Mouse (Mus musculus) neural tube, embryonic 11.5 days (tissue): Measurements from ENCODE around the gene Camta1. TPM values are rescaled to one million over a fixed set of nuclear protein-coding genes. Genes with fewer than 3 reads are reported as not detected.
A peak's percentile ranks its signal among the peaks of the same experiment; 100 is the strongest.

Experiments
- ATAC-seq: fragments of 200-750 bp; cut with Nextera tagmentation; 2 replicates; pipeline ENCODE4 v1.8.0; 2017; ENCODE audit warnings: moderate number of reproducible peaks, mild to moderate bottlenecking, moderate TSS enrichment, moderate library complexity; ENCODE audit not compliant: insufficient read depth, low FRiP score, low TSS enrichment
- DNase-seq: peaks from one replicate; pipeline ENCODE4 v3.0.0-alpha.2; 2015; ENCODE audit warnings: low spot score
- H3K27ac ChIP-seq: fragments of 300-500 bp; sonication (generic); 2 replicates; pipeline ENCODE4 v1.5.1; 2014; ENCODE audit warnings: low read depth, mild to moderate bottlenecking, low read length
- H3K27me3 ChIP-seq: fragments of 300-500 bp; sonication (generic); 2 replicates; pipeline ENCODE4 v1.6.1; 2014; ENCODE audit warnings: mild to moderate bottlenecking, low read length, mixed read lengths; ENCODE audit not compliant: control insufficient read depth, insufficient read depth
- H3K36me3 ChIP-seq: fragments of 300-500 bp; sonication (generic); 2 replicates; pipeline ENCODE4 v1.6.1; 2014; ENCODE audit warnings: mild to moderate bottlenecking, low read length, moderate library complexity, mixed read lengths; ENCODE audit not compliant: control insufficient read depth, insufficient read depth
- H3K4me1 ChIP-seq: fragments of 300-500 bp; sonication (generic); 2 replicates; pipeline ENCODE4 v1.6.1; 2014; ENCODE audit warnings: low read length, mixed read lengths; ENCODE audit not compliant: control insufficient read depth, insufficient read depth
- H3K4me2 ChIP-seq: fragments of 300-500 bp; sonication (generic); 2 replicates; pipeline ENCODE4 v1.6.1; 2014; ENCODE audit warnings: low read depth, mild to moderate bottlenecking, moderate library complexity
- H3K4me3 ChIP-seq: fragments of 300-500 bp; sonication (generic); 2 replicates; pipeline ENCODE4 v1.5.1; 2014; ENCODE audit warnings: low read depth, low read length
- H3K9ac ChIP-seq: fragments of 300-500 bp; sonication (generic); 2 replicates; pipeline ENCODE4 v1.6.1; 2014; ENCODE audit warnings: mild to moderate bottlenecking, low read length
- H3K9me3 ChIP-seq: fragments of 300-500 bp; sonication (generic); 2 replicates; pipeline ENCODE4 v1.6.1; 2016; ENCODE audit warnings: low read length; ENCODE audit not compliant: control insufficient read depth
- WGBS: fragments of 180-500 bp; shearing (Covaris S2); extraction: QIAGEN DNeasy Blood & Tissue Kit; methylation state at CpG from one replicate; pipeline ENCODE4 v1.1.7; 2014; 5-methylcytosine and 5-hydroxymethylcytosine counted together
- polyA plus RNA-seq: library from polyadenylated mRNA; unstranded; fragments of >200 nt; fragmentation: Nextera tagmentation; extraction: Ambion mirVana; gene quantifications from 2 replicates; pipeline ENCODE4 v1.2.1, GENCODE M21; 2014

Camta1 gene
- polyA plus RNA-seq, 1 experiment from 2014 or later: 131 TPM

DNA sequence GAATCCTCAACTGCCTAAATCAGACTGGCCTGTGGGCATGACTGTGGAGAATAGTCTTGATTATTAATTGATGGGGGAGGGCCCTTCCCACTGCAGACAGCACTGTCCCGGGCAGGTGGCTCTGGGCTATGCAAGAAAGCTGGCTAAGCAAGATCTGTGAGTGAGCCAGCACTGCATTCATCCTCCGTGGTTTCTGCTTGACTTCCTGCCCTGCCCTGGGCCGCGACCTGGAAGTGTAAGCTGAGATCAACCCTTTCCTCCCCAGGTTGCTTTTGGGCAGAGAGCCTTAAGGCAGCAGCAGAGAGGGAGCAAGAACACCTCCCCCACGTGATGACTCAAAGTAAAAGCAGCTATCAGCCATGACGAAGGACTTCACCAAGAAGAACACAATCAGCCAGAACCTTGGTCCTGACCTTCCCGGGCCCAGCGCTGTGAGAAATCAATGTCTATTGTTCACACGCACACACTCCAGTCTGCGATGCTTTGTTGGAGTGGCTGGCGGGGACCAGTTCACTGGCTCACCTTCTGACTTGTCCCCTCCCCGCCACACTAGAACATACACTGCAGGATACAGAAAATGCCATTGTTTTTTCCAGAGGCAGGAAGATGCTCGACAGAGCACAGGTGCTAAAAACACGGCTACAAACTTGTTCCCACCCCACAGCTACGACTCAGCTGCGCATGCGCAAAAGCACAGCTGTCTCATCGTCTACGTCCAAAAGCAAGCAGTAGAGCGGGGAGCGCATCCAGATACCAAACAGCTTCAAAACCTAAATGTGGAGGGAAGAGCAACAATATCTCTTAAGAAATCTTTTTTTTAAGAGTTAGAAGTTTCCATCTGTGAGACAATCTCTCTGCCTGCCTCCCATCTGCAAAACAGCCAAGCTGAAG lies 243.0 kb downstream of the Camta1 start:
- Histone ChIP-seq H3K27me3 (no peaks in the 10 kb centered on the region), H3K36me3 (no peaks in the 10 kb centered on the region), H3K27ac (0 out of 2 replicates have a peak overlapping the region, but pooled peaks have one; percentile 44), H3K4me1 (peaks cover 13% of the 10 kb centered on the region), H3K4me3 (no peak overlapping the region), H3K4me2 (no peak overlapping the region), H3K9ac (peak overlapping the region; percentile 42), H3K9me3 (no peaks in the 10 kb centered on the region)
- DNase-seq: peak; percentile 49
- peak; percentile 31; the same call in 1 of the 2 replicates for ATAC-seq
- WGBS: 41% methylated on average over 21 of the region's 21 CpGs

DNA sequence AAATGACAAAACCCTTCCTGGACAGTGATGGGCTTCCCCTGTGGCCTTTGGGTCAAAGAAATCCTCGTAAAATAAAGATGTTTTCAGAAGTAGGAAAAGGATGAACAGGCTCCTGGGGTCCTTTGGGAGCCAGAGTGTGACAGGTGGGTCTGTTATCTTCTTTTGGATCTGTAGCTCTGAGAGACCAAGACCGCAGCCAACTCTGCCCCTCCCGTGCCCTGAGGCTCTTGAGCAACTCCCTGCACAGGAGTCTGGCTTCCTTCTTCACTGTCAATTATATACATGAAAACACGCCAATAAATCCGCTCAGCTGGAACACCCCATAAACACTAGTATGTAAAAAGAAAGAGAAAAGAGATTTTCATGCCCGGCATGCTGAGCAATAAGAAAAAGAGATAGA lies 250.1 kb downstream of the Camta1 start:
- WGBS: 76% methylated on average over 6 of the region's 6 CpGs

DNA sequence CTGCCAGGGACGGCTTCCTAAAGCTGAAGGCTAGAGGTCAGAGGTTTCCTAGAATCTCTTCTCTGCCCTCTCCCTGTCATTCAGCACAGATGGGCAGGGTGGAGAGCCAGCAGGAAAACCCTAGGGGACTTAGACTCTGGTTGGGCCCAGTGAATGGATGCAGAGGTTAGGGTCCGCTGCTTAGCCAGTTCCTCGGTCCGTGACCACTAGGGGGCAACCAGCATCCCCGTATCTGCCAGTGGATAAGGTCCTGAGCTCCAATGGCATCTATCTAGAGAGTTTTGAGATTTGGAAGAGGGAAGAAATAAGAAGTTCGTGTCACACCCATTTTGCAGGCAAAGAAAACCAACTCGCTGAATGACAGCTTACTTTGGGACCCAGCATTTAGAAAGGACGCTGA lies 251.4 kb downstream of the Camta1 start:
- H3K4me3 ChIP-seq: no peak overlapping the region
- WGBS: 23% methylated on average over 8 of the region's 8 CpGs
- no peak overlapping the region for H3K27ac ChIP-seq
- H3K9me3 ChIP-seq: no peaks in the 10 kb centered on the region
- H3K27me3 ChIP-seq: no peaks in the 10 kb centered on the region
- H3K36me3 ChIP-seq: no peaks in the 10 kb centered on the region
- no peaks in the 10 kb centered on the region for H3K4me1 ChIP-seq
- no peak for ATAC-seq
- DNase-seq: peak; percentile 75
- H3K9ac ChIP-seq: no peak overlapping the region
- no peak overlapping the region for H3K4me2 ChIP-seq

More for the DNA sequence above, 250.1 kb downstream of the Camta1 start:
- H3K4me3 ChIP-seq: no peak overlapping the region
- ATAC-seq (no peak), DNase-seq (no peak)
- no peak overlapping the region for H3K4me2 ChIP-seq
- H3K36me3 ChIP-seq: no peaks in the 10 kb centered on the region
- no peak overlapping the region for H3K27ac ChIP-seq
- H3K9me3 ChIP-seq: no peaks in the 10 kb centered on the region
- no peak overlapping the region for H3K9ac ChIP-seq
- no peaks in the 10 kb centered on the region for H3K4me1 ChIP-seq
- no peaks in the 10 kb centered on the region for H3K27me3 ChIP-seq

- 42% methylated on average over 6 of the region's 6 CpGs for WGBS
These were observed 256.8 kb downstream of the Camta1 start for GRCm38 (mm10) chr4:151604907-151605306.

DNA sequence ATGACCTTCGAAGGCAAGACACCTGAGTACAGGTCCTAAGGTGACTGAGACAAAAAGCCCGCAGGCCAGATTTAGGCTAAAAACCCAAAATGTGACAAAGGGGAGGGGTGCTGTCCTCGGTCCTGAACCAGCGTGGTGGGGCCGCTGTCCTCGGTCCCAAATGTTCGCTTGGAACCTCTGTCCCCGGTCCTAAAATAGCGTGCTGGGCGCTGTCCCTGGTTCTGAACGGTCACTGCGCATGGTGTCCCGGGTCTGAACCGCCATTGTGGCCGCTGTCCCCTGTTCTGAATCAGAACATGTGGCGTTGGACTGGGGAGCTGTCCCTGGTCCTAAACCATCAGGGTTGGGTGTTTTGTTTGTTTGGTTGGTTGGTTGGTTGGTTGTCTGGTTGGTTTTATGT lies 257.2 kb downstream of the Camta1 start:
- H3K4me2 ChIP-seq: no peak overlapping the region
- H3K4me3 ChIP-seq: no peak overlapping the region
- no peaks in the 10 kb centered on the region for H3K36me3 ChIP-seq
- no peaks in the 10 kb centered on the region for H3K9me3 ChIP-seq
- DNase-seq (peak; percentile 87), ATAC-seq (no peak; the same call in 1 of the 2 replicates)
- 7% methylated on average over 16 of the region's 16 CpGs for WGBS
- H3K9ac ChIP-seq: no peak overlapping the region
- H3K4me1 ChIP-seq: no peaks in the 10 kb centered on the region
- H3K27me3 ChIP-seq: no peaks in the 10 kb centered on the region
- H3K27ac ChIP-seq: no peak overlapping the region

More at GRCm38 (mm10) chr4:151604907-151605306, 256.8 kb downstream of the Camta1 start:
- no peaks in the 10 kb centered on the region for H3K36me3 ChIP-seq
- ATAC-seq (no peak), DNase-seq (peak; percentile 57)
- H3K27me3 ChIP-seq: no peaks in the 10 kb centered on the region
- no peak overlapping the region for H3K9ac ChIP-seq
- H3K4me2 ChIP-seq: no peak overlapping the region
- H3K9me3 ChIP-seq: no peaks in the 10 kb centered on the region
- no peaks in the 10 kb centered on the region for H3K4me1 ChIP-seq
- H3K4me3 ChIP-seq: no peak overlapping the region
- H3K27ac ChIP-seq: no peak overlapping the region

DNA sequence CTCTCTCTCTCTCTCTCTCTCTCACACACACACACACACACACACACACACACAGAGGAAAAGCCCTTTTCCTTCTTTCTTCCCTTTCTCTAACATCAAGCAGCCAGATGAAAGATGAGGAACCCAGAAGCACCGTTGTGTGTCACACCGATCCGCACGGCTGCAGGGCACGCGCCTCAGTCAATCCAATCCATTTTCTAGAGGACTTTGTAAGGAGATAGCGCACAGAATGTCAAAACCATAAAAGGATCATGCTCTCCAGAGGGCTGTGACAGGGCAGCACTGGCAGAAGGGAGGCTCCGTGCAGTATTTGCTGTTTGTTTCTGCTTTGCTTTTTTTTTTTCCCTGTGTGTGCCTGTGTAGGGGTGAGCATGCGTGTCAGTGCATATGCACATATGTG lies 258.1 kb downstream of the Camta1 start:
- no peak for ATAC-seq
- no peak for DNase-seq
- no peak overlapping the region for H3K9ac ChIP-seq
- no peaks in the 10 kb centered on the region for H3K36me3 ChIP-seq
- H3K9me3 ChIP-seq: no peaks in the 10 kb centered on the region
- no peak overlapping the region for H3K4me3 ChIP-seq
- WGBS: 79% methylated on average over 9 of the region's 9 CpGs
- H3K4me2 ChIP-seq: no peak overlapping the region
- no peak overlapping the region for H3K27ac ChIP-seq
- no peaks in the 10 kb centered on the region for H3K27me3 ChIP-seq
- no peaks in the 10 kb centered on the region for H3K4me1 ChIP-seq

- DNase-seq (no peak), ATAC-seq (no peak)
- H3K4me2 ChIP-seq: no peak overlapping the region
- no peaks in the 10 kb centered on the region for H3K9me3 ChIP-seq
- H3K4me3 ChIP-seq: no peak overlapping the region
- 59% methylated on average over 8 of the region's 8 CpGs for WGBS
- H3K9ac ChIP-seq: no peak overlapping the region
- H3K4me1 ChIP-seq: no peaks in the 10 kb centered on the region
- H3K36me3 ChIP-seq: no peaks in the 10 kb centered on the region
- no peaks in the 10 kb centered on the region for H3K27me3 ChIP-seq
- no peak overlapping the region for H3K27ac ChIP-seq
These were observed 266.6 kb downstream of the Camta1 start for GRCm38 (mm10) chr4:151595116-151595515.

DNA sequence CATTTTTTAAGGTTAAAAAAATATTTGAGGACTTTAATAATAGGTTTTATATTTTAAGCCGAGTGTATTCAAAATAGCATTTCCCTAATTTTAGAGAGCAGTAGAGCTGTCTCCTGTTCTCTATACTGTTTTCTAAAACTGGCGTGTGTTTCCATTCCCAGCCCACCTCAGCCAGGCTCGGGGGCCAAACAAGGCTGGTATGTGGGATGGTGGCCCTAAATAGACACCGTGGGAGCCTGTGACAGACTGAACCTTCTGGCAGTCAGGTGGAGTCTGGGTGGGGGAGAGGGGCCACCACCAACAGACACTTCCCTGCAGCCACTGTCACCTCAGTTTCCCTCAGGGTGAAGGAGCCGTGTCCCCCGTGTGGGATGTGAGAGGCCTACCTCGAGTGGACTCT lies 268.6 kb downstream of the Camta1 start:
- Histone ChIP-seq H3K27ac (no peak overlapping the region), H3K9me3 (no peaks in the 10 kb centered on the region), H3K4me2 (no peak overlapping the region), H3K27me3 (no peaks in the 10 kb centered on the region), H3K9ac (no peak overlapping the region), H3K4me3 (no peak overlapping the region), H3K4me1 (no peaks in the 10 kb centered on the region), H3K36me3 (no peaks in the 10 kb centered on the region)
- WGBS: 76% methylated on average over 7 of the region's 7 CpGs
- DNase-seq (no peak), ATAC-seq (no peak)

- Histone ChIP-seq H3K36me3 (no peaks in the 10 kb centered on the region), H3K4me2 (no peak overlapping the region), H3K9me3 (no peaks in the 10 kb centered on the region), H3K27me3 (no peaks in the 10 kb centered on the region), H3K27ac (no peak overlapping the region), H3K9ac (no peak overlapping the region), H3K4me3 (no peak overlapping the region), H3K4me1 (no peaks in the 10 kb centered on the region)
- WGBS: 37% methylated on average over 9 of the region's 9 CpGs
- ATAC-seq (no peak), DNase-seq (peak; percentile 19)
These were observed 275.6 kb downstream of the Camta1 start for GRCm38 (mm10) chr4:151586074-151586473.
